Mouse (Mus musculus) CD4-positive, CD25-positive, alpha-beta regulatory T cell (primary cell): Measurements from ENCODE around the gene Prss40. TPM values are rescaled to one million over a fixed set of nuclear protein-coding genes. Genes with fewer than 3 reads are reported as not detected.

Source experiments
- polyA plus RNA-seq: library from polyadenylated mRNA; unstranded; fragments of 100-300 nt; shearing (Covaris generic); gene quantifications from one replicate; pipeline ENCODE4 v1.2.1, GENCODE M21; 2017

Prss40 gene
- not detected for polyA plus RNA-seq

DNA sequence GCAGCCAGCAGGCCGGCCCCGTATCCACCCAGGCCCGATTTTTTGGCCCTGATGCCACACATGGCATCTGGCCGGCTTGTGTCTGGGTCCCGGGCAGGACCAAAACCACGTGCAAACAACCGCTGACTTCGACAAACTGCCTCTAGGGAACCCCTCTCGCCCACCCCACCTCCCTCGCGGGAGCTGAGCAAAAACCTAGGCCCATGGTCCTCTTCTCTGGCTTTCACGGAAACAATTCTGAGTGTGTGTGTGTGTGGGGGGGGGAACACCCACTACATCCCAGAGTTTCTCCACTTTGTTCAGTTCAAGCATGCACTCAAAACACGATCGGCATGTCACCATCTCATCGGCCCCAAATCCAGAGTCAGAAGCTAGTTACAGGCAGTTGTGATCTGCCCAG is at the start of gene Prss40:
Prss40 (minus strand) TSS at position 101 of the 400 bp plus-strand sequence.

DNA sequence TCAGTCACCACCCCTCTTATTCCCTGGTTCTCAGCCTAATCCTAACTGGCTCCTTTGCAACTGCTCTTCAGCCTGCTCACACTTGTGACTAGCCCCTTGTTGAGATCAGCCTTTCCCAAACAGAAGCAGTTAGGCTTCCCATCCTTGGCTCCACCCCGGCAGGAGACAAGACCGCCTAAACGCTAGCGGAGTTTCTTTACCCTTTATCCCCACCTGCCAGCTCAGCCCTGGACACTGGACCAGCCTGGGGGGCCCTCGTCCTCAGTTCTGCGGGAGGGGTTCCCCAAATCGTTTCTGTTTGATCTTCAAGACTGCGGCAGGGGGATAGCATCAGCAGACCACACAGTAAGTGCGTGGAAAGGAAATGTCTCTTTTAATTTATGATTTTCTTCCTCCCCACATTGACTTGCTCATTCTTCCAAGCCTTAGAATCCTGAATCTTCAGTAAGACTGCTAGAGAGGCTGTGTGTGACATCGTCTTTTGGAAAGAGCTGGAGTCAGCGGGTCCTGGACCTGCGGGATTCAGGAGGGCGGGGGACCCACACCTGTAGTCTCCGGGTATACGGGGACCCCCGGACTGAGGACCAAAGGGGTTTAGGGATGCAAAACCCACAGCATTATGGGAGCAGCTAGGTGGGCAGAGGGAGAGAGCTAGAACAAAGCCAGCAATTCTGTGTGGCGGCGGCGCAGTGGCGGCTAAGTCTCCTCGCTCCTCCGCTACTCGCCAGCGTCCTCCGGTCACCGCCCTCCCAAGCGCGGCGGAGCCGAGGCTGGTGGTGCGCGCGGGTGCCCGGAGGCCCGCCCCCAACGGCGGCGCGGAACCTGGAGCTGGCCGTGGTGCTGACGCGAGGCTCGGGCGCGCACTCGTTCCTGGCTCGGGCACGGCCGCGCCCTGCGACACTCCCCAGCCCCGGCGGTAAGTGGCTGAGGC is 18.4 kb upstream of the Prss40 start, which contains the start of gene Amer3:
Amer3 (plus strand) TSS at position 807 of the 931 bp plus-strand sequence.

DNA sequence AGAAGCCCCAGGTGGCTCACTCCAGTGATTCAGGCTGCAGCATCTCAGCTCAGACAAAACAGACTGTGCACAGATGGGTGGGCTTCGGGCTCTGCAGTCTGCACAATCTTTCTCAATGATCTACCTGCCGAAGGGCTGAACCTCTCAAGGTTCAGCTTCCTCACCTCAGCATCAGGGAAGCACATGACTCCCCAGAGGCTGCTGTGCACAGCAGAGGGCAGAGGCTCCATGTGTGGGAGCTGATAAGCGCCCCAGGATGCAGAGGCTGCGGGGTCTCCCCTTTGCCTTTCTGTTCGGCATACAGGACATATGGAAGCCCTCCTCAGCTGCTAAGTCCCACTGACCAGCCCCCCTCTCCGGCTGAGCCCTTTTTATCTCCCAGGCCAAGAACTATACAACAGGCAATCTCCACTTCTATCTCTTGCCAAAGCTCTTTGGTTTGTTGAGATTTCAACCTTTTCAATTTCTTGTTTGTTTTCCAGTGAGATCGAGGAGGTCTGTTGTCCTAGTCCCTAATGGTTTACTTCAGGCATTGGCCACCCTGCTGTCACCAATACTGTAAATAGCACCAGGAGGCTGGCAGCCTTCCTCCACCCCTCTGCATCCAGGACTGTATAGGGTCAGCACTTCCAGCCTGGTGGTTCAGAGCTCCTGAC is 25.6 kb downstream of the Prss40 start, which contains the start of gene Cfc1:
Cfc1 (plus strand) TSS at position 606 of the 656 bp plus-strand sequence.

Other genes starting within 250 kb of the Prss40 start
- 55.5 TPM for gene Ccdc115, start 121.3 kb downstream of the Prss40 start, polyA plus RNA-seq
- 148 TPM for gene Imp4, start 121.1 kb downstream of the Prss40 start, polyA plus RNA-seq
- 272 TPM for gene Ptpn18, start 101.2 kb downstream of the Prss40 start, polyA plus RNA-seq
- gene Prss39, start 62.5 kb downstream of the Prss40 start, polyA plus RNA-seq, result not detected
- 0.17 TPM for gene Cfc1, start 25.3 kb downstream of the Prss40 start, polyA plus RNA-seq
- not detected for gene Amer3, start 18.7 kb upstream of the Prss40 start, polyA plus RNA-seq